Mouse (Mus musculus): ENCODE results near the gene Zcchc7.
"Not testable (repeated sequence)": the region's sequence is repeated elsewhere in the genome, so short reads cannot be mapped to it uniquely, and the experiment has no call there.

Gene Zcchc7

DNA sequence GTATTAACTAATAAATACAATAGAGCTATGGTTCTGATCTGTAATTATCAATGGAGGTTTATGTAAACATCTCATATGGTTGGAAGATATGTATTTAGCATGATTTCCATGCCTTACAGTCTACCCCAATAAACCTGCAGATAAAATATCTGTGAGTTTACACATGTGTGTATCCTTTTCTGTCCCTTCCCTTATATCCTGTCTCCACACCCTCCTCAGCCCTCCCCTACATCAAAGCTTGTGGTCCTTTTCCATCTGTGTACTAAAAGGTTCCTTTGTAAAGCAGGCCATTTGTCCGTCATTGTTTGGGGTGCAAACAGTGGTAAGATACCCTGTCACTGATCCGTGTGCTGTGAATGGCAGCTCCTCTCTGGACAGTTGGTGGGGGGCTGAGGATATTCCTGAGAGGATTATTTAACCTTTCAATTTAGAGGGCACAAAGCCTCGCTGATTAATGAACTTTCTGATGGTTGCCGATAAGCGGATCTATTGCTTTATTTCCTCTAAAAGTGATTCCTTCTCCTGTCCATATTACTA lies 161.7 kb downstream of the Zcchc7 start:
- DNase-seq (ENCODE audit: low read depth, low spot score), result no peak

DNA sequence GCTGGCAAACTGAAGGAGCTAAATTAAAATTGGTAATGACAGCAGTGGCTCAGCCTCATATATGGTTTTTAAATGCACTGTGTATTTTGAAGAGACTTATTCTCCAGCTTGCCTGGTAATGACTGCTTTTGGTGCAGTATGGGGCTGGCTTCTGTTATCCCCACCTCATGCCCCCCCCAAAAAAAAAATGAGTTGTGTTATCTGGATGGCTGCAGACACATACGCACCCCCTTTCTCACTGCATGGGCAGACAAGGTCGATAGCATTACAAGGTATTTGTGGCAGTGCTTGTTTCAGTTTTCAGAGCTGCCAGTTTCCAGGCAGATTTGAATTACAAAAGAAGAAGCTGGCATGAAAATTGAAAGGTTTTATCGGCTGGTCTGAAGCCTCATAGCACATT lies 162.2 kb downstream of the Zcchc7 start:
- no peak for DNase-seq (ENCODE audit: low read depth, low spot score)

DNA sequence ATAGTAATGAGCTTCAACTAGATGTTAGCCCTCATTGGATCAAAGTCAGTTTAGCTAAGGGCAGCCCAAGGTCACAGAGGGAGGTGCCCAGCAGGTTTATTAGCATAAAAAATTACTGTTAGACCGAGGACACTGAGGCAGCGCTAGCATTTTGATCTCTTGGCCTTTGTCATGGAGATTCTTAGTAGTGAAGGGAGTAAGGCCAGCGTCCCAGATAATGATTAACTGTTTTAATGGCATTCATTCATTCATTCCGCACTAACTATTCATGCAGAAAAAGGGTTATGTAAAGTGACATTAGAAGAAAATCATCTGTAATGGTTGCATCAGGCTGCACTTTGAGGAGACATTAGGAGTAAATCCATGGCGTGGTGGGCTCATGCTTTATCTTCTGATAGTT lies 165.2 kb downstream of the Zcchc7 start:
- DNase-seq (ENCODE audit: low read depth, low spot score), result no peak

DNA sequence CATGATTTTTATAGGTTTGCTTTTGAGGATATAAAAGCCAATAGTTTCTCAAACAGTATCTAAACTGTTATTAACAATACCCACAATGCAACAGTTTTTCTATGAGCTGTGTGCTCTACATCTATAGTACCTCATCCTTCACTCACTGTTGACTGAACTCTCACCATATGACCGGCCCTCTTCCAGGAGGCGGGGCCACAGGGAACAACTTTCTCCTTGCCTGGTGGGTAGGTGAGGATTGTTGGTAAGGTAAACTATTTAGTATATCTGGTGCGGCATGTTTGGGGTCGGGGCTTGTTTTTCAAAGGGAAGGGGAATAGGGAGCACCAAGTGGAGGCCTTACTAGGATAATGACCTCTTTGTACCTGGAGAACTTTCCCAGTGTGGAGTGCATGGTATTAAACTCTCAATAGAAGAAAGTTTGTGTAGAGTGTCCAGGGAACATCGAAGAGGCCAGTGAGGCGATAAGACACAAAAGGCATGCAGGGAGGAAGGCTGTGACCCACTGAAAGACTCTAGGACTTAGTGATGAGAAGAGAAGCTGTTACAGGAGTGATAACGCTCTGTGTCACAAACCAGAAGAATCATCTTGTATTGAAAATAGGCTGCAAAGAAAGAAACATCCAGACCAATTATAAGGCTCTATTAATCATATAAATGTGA lies 166.9 kb downstream of the Zcchc7 start:
- DNase-seq (ENCODE audit: low read depth, low spot score), result no peak

DNA sequence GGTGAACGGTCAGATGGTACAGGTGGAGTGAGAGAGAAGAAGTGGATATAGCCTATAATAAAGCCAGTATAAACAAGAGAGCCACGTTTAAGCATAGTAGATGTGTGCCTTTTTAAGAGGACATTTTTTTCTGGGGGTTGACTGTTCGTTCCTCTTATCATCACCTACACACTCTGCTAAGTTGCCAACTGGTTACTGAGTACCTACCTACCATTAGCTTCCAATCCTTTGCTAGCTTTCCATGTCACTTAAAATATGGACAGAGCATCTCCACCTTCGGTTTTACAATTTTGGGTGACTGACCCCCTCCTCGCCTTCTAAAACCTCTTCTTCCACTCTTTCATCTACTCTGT lies 167.4 kb downstream of the Zcchc7 start:
- no peak for DNase-seq (ENCODE audit: low read depth, low spot score)

DNA sequence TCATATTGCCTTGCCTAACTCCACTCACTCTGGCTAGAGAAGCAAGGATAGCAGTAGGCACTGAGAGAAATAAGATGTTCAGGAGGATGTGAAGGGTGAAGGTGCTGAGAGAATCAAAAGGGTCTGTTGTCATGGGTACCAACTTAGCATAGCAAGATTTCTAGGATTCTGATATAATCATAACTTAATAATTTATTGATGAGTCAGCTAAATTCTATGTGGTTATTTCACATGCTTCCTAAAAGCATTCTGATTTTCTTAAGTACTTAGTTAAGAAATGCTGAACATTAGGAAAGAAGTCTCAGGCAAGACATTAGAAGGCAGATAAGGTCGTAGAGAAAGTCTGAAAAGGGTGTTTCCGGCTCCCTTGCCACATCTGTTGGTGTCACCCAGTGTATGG lies 172.3 kb downstream of the Zcchc7 start:
- no peak for DNase-seq (ENCODE audit: low read depth, low spot score)

DNA sequence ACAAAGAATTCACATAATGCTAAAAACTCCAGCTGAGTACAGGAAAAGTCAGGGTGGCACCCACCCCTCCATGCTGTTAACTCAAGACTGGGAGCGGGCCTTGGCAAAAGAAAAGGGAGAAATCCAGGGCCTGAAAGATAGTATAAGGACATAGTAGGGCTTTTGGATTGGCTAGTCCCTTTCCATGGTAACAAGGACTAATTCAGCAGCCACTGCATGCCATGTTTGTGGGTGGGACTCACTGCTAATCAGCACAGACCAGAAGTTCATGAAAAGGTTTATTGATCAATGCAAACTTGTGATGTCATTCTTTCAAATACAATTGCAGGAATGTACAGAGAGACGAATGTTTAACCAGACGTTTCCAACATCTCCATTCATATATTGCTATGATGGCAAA lies 173.1 kb downstream of the Zcchc7 start:
- no peak for DNase-seq (ENCODE audit: low read depth, low spot score)

DNA sequence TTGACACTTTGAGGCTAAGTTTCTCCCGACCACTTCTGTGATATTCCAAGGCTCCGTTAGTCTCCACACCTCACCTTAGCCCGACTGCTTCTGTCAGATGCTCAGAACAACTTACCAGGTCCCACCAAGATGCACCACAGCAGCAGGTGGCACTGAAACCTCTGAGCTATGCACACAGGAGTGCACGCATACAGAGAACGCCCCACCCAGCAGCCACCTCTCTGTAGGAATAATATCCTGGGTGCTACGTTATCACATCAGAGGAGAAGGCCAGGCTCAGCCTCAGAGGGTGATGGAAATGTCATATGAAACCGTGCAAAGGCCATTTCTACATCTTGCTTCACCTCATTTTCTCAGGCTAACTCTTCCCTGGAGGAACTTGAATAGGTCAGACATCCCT lies 174.7 kb downstream of the Zcchc7 start:
- DNase-seq (ENCODE audit: low read depth, low spot score), result no peak

DNA sequence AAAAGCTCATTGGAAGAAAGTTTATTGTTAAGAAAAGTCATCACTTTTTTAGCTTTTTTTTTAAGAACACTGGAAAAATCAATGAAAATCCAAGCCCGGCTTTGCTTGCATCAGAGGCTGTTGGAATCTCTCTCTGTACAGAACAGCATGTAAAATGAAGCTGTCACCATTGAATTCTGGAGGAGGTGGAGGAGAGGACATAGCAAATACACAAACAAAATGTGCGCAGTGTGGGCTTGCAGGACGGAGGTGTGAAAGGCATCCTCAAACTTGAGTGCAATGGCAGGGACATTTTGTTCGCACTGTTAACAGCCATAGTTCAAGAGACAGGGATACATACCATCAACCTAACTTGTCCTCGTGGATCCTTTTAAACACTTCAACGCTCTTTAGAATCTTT lies 176.1 kb downstream of the Zcchc7 start:
- no peak for DNase-seq (ENCODE audit: low read depth, low spot score)

DNA sequence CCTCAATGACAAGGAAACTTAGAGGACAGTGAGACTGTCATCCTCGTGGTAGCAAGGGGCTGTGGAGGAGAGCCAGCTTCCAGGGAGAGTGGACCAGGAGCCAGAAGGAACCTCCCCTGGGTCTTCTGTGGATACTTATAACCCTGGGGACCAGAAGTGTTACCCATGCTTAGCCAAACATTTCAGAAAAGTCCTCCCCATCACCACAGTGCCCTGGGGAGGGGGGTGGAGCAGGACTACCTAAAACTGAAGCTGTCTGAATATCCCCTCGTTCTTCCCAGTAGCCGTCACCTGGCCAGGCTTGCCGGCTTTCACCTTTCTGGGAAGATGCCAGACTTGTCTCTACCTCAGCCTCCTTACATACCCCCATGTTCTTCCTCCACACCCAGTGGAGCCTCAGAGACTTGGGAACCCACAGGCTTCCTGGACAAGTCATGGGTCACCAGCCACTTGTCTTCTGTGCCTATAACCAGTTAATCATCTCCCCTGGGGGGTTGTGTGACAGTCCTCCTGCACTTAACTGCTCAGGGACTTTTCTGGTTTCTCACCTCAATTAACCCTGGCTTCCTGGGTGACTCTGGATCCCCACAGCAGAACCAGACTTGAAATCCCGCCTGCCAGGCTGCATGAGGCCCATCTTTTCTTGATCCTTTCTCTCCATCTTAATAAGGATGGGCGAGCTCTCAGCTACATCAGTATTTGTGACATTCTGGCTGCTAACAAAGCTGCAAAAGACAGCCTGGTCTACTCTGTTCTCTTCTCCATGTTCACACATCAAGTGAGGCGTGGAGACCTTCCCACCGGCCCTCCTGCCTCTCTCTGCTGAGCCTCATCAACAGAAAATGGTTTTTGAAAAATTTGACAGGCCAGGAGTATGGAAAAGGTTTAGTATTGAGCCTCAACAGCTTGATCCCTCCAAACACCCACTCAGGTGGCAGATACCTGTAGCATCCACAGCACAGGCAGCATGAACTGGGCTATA lies 183.0 kb downstream of the Zcchc7 start:
- DNase-seq (ENCODE audit: low read depth, low spot score), result no peak

DNA sequence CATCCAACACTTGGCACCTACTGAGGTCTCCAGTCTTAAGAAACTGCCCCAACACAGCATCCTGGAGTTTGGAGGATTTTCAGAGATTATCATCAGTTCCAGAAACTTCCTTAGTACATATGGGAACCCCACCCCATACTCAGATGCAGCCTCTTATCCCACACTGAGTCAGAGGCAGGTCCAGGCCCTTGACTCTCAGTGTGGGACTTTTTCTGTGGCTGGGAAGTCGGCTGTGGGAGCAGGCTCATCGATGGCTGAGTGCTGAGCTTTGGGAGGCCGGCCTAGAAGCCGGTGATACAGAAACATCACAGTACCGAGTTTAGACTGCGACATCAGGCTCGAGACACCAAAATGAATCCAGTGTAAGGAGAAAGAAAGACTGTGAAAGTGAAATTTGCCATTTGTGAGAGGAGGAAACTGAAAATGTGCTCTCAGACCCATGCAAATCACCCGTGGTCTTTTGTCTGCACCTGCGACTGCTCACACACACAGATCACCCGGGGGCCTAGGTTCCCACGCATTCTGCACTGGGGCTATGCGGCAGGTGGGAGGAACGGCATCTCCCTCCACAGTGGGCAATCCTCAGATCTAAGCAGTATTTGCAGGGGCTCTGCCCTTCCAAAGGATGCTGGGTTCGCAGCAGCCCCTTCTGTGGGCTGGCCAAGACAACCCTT lies 184.0 kb downstream of the Zcchc7 start:
- no peak for DNase-seq (ENCODE audit: low read depth, low spot score)

DNA sequence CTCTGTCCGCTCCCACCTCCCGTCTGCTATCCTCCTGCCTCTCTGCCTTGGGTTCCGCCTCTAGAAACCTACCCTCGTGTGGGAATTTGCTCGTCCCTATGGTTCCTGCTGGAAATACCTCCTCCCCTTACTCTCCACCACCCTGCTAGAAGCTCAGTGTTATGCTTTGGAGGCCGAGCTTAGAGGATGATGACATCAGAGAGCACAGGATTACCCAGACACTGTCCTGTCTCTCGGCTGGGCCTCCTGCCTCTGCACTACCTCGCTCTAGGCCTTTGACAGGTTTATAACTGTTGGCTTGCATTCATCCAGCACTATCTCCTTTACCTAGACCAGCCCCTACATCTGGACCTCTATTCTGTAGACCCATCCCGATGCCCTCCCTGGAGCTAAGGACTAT lies 184.6 kb downstream of the Zcchc7 start:
- DNase-seq (ENCODE audit: low read depth, low spot score), result no peak

DNA sequence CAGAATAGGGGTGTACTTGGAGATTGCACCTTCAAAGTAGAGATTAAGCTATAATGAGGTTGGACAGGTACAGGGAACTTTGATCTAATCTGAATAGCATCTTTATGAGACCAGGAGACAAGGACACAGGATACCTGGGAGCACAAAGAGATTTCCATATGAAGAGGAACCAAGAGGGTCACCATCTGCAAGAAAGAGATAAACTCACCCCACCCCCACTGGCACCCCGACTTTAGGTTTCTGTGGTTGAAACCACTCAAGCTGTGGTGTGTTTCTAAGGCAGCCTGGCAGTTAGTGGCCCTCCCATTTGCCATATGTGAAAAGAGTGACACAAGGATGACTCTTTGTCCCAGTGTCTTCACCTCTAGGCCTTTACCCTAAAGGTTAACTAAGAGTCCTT lies 186.6 kb downstream of the Zcchc7 start:
- no peak for DNase-seq (ENCODE audit: low read depth, low spot score)

DNA sequence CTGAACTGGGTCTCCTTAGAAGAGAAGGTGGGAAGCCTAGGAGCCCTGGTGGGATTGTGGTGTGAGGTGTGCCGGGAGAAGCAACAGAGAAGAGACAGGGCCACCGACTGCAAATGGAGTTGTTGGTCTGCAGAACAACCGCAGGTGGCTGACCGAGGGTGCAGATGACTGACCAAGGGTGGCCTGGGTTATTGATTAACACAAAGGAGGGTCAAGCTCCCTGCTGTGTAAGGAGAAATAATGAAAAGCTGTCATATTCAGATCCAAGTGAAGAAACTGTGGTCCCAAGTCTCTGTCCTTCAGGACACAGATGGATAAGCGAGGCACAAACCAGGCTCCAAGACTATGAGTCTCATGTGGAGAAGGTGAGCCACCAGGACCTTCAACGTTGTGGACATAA lies 187.8 kb downstream of the Zcchc7 start:
- no peak for DNase-seq (ENCODE audit: low read depth, low spot score)

DNA sequence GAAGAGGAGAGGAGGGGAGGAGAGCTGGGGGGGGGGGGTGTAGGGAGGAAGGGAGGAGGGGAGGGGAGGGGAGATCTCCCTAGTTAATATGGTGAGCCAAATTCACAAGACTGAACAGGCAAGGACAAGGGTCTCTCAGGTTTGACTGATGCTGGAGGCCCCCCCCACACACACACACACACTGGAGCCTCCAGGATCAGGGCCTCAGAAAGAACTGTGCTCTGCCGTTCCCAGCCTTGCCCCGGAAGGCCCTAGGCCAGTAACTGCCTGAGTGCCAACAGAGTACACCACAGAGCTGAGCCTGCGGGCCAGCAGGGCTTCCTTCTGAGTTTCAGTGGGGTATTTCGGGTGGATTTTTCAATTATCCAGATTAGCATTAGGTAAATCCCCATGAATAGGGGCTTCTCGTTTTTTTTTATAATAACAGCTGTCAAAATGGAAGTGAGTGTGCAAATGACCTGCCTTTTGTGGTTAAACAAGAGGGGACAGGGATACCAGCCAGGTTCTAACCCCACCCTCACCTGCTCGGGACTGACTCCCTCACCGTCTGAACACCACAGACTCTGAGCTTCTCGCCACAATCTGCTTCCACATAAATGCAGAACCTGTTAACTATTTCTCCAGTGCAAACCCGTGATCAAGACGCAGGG lies 188.9 kb downstream of the Zcchc7 start:
- no peak for DNase-seq (ENCODE audit: low read depth, low spot score)

DNA sequence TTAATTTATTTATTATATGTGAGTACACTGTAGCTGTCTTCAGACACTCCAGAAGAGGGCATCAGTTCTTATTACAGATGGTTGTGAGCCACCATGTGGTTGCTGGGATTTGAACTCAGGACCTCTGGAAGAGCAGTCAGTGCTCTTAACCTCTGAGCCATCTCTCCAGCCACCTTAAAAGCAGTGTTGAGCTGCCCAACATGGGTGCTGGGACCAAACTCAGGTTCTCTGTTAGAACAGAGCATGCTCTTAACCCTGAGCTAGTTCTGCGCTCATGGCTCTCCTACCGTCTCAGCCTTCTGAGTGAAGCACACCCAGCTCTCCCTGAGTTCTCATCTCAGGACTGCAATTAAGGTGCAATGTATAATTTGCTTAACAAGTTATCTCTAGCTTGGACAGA lies 190.4 kb downstream of the Zcchc7 start:
- not testable (repeated sequence) for DNase-seq (ENCODE audit: low read depth, low spot score)

DNA sequence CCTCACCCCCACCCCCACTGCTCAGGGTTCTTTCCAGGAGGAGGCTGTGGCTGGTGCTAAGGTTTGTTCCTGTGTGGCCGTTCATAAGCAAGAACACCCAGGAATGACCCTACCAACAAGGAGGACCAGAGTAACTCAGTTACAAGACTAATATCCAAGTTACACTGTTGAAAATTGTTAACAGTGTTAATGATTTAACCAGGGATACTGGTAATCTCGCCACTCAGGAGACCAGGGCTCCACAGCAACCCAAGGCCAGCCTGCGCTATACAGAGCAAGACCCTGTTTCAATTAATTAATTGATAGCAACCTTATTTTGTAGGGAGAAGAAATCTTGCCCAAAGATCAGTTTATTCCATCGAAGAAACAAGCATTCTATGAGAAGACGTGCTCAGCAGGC lies 191.8 kb downstream of the Zcchc7 start:
- no peak for DNase-seq (ENCODE audit: low read depth, low spot score)

DNA sequence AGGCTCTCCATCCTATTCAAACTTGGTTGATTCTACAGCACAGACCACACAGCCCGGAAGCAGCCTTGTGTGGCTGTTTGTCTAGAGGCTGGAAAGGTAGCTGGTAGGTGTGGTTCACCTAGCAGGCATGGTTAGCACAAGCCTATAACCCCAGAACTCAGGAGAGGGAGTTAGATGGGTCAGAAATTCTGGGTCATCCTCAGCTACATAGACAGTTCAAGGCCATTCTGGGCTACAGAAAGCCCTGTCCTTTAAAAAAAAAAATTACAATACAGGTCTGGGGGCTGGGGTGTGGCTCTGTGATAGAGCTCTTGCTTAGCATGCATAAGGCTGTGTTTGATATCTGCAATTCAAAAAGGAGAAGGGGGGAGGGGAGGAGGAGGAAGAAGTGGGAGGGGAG lies 192.6 kb downstream of the Zcchc7 start:
- DNase-seq (ENCODE audit: low read depth, low spot score), result no peak

DNA sequence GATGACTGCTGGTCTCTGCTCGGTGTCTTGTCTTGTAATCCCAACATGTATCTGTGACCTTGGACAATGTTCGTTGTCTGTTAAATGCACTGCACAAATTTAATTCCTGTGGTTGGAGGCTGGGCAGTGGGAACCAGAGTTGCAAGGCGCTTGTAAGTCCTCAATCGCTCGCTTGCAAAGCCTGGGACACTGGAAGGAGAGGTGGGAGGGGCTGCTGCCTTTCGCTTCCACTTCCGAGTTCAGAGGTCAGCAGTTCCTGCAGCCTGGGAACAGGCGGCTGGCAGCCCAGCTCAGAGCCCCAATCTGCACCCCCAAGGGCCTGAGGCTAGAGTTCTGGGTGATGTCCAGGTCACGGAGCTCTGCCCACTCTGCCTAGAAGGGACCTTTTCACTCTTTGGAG lies 197.4 kb downstream of the Zcchc7 start:
- DNase-seq (ENCODE audit: low read depth, low spot score), result no peak

DNA sequence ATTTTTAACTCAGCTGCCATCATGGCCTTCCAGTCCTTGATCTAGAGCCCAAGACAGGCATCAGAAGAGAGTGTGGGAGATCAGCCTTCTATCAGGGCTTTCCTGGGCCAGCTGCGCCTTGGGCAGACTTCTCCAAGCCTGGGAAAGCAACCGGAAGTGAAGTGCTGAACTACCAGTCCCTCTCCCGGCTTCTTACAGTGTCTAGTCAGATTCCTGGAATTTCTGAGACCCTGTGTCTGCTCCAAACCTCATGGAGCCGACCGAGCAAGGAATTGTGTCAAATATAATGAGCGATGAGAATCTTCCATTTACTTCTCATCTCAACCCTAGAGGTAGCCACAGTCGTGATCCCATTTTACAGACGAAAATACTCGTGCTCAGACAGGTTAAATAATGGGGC lies 203.1 kb downstream of the Zcchc7 start:
- DNase-seq (ENCODE audit: low read depth, low spot score), result no peak

DNA sequence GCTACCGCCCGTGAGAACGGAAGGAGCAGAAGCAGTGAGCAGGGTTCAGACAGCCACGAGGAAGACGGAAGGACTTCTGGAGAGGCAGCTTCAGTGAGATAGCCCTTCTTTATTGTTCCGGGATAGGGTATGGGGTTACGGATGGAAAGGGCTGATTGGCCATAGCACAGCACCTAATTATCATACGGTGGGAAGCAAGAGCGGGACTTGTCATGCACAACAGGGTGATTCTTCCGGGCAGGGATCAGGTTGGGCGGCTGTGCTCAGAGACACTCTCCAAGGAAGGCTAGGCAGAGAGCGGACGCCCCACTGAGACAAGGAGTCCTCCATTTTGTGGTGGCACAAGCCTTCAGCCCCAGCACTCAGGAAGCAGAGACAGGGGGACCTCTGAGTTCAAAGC lies 203.5 kb downstream of the Zcchc7 start:
- DNase-seq (ENCODE audit: low read depth, low spot score), result no peak

DNA sequence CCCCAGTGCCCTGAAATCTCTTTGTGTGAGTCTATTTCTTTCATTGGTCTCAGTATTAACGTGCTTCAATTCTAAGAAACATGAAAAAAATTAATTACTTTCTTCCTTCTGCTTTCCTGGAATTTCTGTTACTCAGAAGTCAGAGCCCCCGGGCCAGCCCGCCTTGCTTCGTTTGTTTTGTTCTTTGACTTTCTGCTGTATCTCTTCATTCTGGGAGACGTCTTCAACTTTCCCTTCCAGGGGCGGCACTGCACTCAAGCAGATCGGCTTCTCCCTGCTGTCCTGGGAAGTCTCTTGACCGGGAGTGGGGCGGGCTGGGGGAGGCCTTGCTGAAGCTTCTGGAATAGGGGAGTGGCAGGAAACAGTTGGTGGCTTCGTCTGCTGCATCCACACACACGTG lies 207.5 kb downstream of the Zcchc7 start:
- DNase-seq (ENCODE audit: low read depth, low spot score), result no peak
